Comparison of ENCODE assay signal across 19 mouse cellular contexts in the genomic region with DNA sequence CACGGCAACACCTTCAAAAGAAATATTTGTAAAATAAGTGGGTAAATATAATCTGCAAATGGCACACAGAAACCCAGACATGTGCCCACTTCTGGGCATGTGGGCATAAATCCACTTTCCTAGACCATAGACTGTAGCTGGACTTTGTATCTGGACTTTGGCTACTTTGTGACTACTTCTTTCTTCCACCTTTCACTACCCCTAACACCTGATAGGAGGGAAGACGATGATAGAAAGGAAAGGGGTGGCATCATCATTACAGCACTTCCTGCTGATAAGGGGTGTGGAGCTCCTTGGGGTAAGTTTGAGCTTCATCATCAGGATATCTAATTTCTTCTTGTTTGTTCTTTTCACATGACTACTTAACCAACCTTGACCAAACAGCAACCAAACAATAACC.
DNase-seq lines count a peak whose midpoint lies in the region; ATAC-seq and TF ChIP-seq lines count a peak whose summit lies in the region.
"Had no signal": no experiment of that assay in that cellular context is flagged by ENCODE, and none has a peak within 500 bp of the region (broad histone marks: within the 10 kb centered on the region; RNA-seq: fewer than 3 reads in every experiment).

No protein-coding gene starts in this region.

- H3K4me3 ChIP-seq in intestine, postnatal 0 days (ENCODE audit: low read depth, low read length): no peak overlapping the region
- H3K4me3 ChIP-seq in intestine, embryonic 16.5 days (ENCODE audit: low read length): no peak overlapping the region
- no peak overlapping the region for H3K4me3 ChIP-seq in stomach, postnatal 0 days (ENCODE audit: low read depth, low read length)

- WGBS in intestine, postnatal 0 days: 34% methylated on average over 2 of the region's 2 CpGs
- WGBS in intestine, embryonic 16.5 days: 53% methylated on average over 2 of the region's 2 CpGs
- 69% methylated on average over 2 of the region's 2 CpGs for WGBS in stomach, postnatal 0 days

- no peak for TF ChIP-seq CTCF in intestine, postnatal 0 days (IDR thresholded peaks at IDR 0.05; ENCODE audit: low read depth)
- TF ChIP-seq CTCF in stomach, postnatal 0 days (IDR thresholded peaks at IDR 0.05; ENCODE audit: low read depth): no peak

- no peak overlapping the region for H3K27ac ChIP-seq in intestine, postnatal 0 days (ENCODE audit: low read depth, low read length)
- no peak overlapping the region for H3K27ac ChIP-seq in intestine, embryonic 16.5 days (ENCODE audit: low read length)
- H3K27ac ChIP-seq in stomach, postnatal 0 days (replicated peaks): no peak overlapping the region

- no peaks in the 10 kb centered on the region for H3K27me3 ChIP-seq in intestine, postnatal 0 days (replicated peaks; ENCODE audit: control insufficient read depth, insufficient read depth, low read length)
- no peaks in the 10 kb centered on the region for H3K27me3 ChIP-seq in intestine, embryonic 16.5 days (replicated peaks; ENCODE audit: control insufficient read depth, insufficient read depth, low read length)
- no peaks in the 10 kb centered on the region for H3K27me3 ChIP-seq in stomach, postnatal 0 days (ENCODE audit: control insufficient read depth, insufficient read depth, low read length)
- H3K27me3 ChIP-seq: CH12.LX had no signal

- DNase-seq in stomach, postnatal 0 days (ENCODE audit: low spot score): no peak
- no peak for DNase-seq in right cerebral cortex, postnatal 25 days
- DNase-seq: adrenal gland, adult 2 months; adrenal gland, adult 8-10 months; adrenal gland, postnatal 10 days; adrenal gland, postnatal 14 days; adrenal gland, postnatal 25 days; adrenal gland, postnatal 36 days; B cell, adult 2 months; cerebellum, adult 11 months; cerebellum, adult 11-12 months; cerebellum, adult 18-20 months had no signal

- no peak overlapping the region for H3K4me2 ChIP-seq in intestine, postnatal 0 days (replicated peaks; ENCODE audit: low read depth)
- H3K4me2 ChIP-seq in intestine, embryonic 16.5 days (ENCODE audit: low read depth, low read length): no peak overlapping the region
- no peak overlapping the region for H3K4me2 ChIP-seq in stomach, postnatal 0 days (replicated peaks; ENCODE audit: low read depth)

- no peaks in the 10 kb centered on the region for H3K4me1 ChIP-seq in intestine, postnatal 0 days (replicated peaks; ENCODE audit: control insufficient read depth, insufficient read depth, low read length)
- no peaks in the 10 kb centered on the region for H3K4me1 ChIP-seq in intestine, embryonic 16.5 days (ENCODE audit: control insufficient read depth, insufficient read depth, low read length)
- no peaks in the 10 kb centered on the region for H3K4me1 ChIP-seq in stomach, postnatal 0 days (replicated peaks; ENCODE audit: control insufficient read depth, insufficient read depth)

- TF ChIP-seq EP300 in stomach, postnatal 0 days (optimal IDR thresholded peaks at IDR 0.05): no peak

- no peaks in the 10 kb centered on the region for H3K9me3 ChIP-seq in intestine, postnatal 0 days (ENCODE audit: control insufficient read depth)
- H3K9me3 ChIP-seq in intestine, embryonic 16.5 days (ENCODE audit: control insufficient read depth, low read length): no peaks in the 10 kb centered on the region
- H3K9me3 ChIP-seq in stomach, postnatal 0 days (ENCODE audit: control insufficient read depth, low read length): no peaks in the 10 kb centered on the region
- H3K9me3 ChIP-seq: G1E had no signal

- ATAC-seq in intestine, postnatal 0 days: peak; percentile 54
- no peak for ATAC-seq in intestine, embryonic 16.5 days
- peak; percentile 61 for ATAC-seq in stomach, postnatal 0 days (ENCODE audit: low FRiP score, low TSS enrichment)
- ATAC-seq: activated CD4-positive, CD25-positive, alpha-beta regulatory T cell, adult 4 months; CD4-positive, CD25-positive, alpha-beta regulatory T cell, adult 4 months; Patski had no signal

- H3K9ac ChIP-seq in intestine, postnatal 0 days (ENCODE audit: low read depth, low read length): no peak overlapping the region
- no peak overlapping the region for H3K9ac ChIP-seq in intestine, embryonic 16.5 days (ENCODE audit: low read depth, low read length)
- H3K9ac ChIP-seq in stomach, postnatal 0 days (ENCODE audit: low read length): no peak overlapping the region

- no peaks in the 10 kb centered on the region for H3K36me3 ChIP-seq in intestine, postnatal 0 days (ENCODE audit: control insufficient read depth, insufficient read depth)
- H3K36me3 ChIP-seq in intestine, embryonic 16.5 days (ENCODE audit: control insufficient read depth, insufficient read depth, low read length): no peaks in the 10 kb centered on the region
- no peaks in the 10 kb centered on the region for H3K36me3 ChIP-seq in stomach, postnatal 0 days (ENCODE audit: control insufficient read depth, insufficient read depth, low read length)
- H3K36me3 ChIP-seq: G1E had no signal
